Mouse (Mus musculus): Measurements from ENCODE around the gene 9430097D07Rik. TPM values are rescaled to one million over a fixed set of nuclear protein-coding genes. Genes with fewer than 3 reads are reported as not detected.

The 9430097D07Rik gene
- polyA plus RNA-seq, 1 experiment from 2014 or later = 0.18 TPM

DNA sequence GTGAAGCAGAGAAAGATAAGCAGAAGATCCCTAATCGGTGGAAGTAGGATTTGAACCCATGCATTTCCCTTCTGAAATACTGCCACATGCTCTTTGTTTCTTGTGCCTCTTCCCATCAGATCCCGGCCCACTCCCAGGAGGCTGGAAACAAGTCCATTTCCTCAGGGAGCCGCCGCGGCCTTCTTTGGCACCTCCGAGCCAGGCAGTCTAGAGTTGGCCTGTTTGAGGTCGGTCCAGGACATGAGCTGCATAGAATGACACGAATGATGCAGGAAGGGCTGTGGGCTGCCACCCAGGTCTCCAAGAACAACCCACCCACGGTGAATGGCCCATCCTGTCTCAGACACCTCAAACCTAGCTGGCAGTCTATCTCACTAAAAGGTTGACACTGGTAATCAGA lies 1.0 kb upstream of the 9430097D07Rik start:
- peaks cover 4% of the 10 kb centered on the region for H3K4me1 ChIP-seq (ENCODE audit: control insufficient read depth, insufficient read depth, low read length)
- WGBS = 89% methylated on average over 9 of the region's 9 CpGs
- no peak overlapping the region for H3K27ac ChIP-seq (replicated peaks; ENCODE audit: low read depth, low read length)
- ATAC-seq (ENCODE audit: low read depth) (no peak), DNase-seq (ENCODE audit: low spot score) (no peak)
- peaks cover 11% of the 10 kb centered on the region; the same call in 1 of the 2 replicates for H3K27me3 ChIP-seq (replicated peaks; ENCODE audit: control insufficient read depth, insufficient read depth, low read length)
- no peaks in the 10 kb centered on the region for H3K9me3 ChIP-seq (ENCODE audit: control insufficient read depth, low read length)
- H3K4me2 ChIP-seq (ENCODE audit: low read depth, low read length) = no peak overlapping the region
- H3K9ac ChIP-seq (ENCODE audit: low read depth, low read length) = no peak overlapping the region
- H3K4me3 ChIP-seq (ENCODE audit: low read depth, low read length) = no peak overlapping the region
- peaks cover 8% of the 10 kb centered on the region; the same call in 1 of the 2 replicates for H3K36me3 ChIP-seq (ENCODE audit: control insufficient read depth, insufficient read depth, low read length)

DNA sequence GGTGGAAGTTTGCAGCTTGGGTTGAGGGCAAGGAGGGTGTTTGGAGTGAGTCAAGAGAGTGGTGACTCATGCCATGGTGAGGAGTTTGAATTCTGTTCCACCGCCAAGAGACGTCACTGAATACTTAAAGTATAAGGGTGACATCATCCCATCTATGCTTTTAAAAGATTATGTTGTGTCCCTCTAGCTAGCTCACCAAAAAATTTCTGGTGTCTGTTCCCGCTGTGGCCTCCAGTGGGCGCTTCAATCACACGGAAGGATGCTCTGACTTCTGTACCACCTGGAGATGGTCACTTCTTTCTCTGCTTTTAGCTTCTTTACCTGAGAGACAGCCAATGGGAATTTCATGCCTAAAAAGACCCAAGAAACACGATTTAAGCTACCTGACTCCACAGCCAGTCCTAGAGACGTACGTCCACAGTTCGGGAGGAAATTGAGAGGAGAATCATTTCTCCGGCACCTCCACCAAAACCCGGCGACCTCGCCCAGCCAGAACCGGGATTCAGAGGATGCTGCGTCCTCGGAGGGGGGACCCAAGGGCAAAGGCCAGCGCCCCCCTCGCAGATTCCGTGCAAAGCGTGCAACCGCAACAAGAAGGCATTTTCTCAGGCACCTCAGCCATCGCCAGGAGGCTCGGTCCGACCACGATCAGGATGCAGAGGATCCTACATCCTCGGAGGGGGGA lies 441 bp downstream of the 9430097D07Rik start:
- ATAC-seq (ENCODE audit: low read depth) (no peak), DNase-seq (ENCODE audit: low spot score) (peak; percentile 42)
- 2% methylated on average over 23 of the region's 26 CpGs for WGBS
- peak overlapping the region; percentile 86 for H3K4me2 ChIP-seq (ENCODE audit: low read depth, low read length)
- H3K9ac ChIP-seq (ENCODE audit: low read depth, low read length) = peak overlapping the region; percentile 58
- no peaks in the 10 kb centered on the region for H3K9me3 ChIP-seq (ENCODE audit: control insufficient read depth, low read length)
- H3K36me3 ChIP-seq (ENCODE audit: control insufficient read depth, insufficient read depth, low read length) = peaks cover 8% of the 10 kb centered on the region; the same call in 1 of the 2 replicates
- peaks cover 7% of the 10 kb centered on the region for H3K4me1 ChIP-seq (ENCODE audit: control insufficient read depth, insufficient read depth, low read length)
- peaks cover 11% of the 10 kb centered on the region; the same call in 1 of the 2 replicates for H3K27me3 ChIP-seq (replicated peaks; ENCODE audit: control insufficient read depth, insufficient read depth, low read length)
- peak overlapping the region; percentile 40 for H3K4me3 ChIP-seq (ENCODE audit: low read depth, low read length)
- no peak overlapping the region for H3K27ac ChIP-seq (replicated peaks; ENCODE audit: low read depth, low read length)

DNA sequence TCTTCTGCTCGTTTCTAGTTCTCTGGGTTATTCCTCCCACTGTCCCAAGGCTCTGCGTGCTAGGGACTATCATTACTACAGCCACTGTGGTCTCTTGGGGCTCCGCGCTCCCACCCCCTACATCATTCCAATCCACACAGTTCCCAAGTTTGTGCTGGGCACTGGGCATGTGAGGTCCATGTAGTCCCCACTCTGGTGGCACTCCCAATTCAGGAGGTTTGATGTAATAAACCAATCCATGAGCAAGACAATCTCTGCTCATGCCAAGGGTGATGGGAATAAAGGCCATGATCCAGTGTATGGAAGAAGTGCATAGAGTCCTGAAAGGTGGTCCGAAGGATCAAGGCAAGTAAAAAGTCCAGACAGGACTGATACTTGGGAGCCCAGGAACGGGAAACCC lies 987 bp downstream of the 9430097D07Rik start, which contains the start of gene Pip5kl1:
Pip5kl1 (plus strand) TSS at position 301 of the 400 bp plus-strand sequence.
- ATAC-seq (ENCODE audit: low read depth) (no peak), DNase-seq (ENCODE audit: low spot score) (no peak)
- Histone ChIP-seq H3K36me3 (ENCODE audit: control insufficient read depth, insufficient read depth, low read length) (peaks cover 8% of the 10 kb centered on the region; the same call in 1 of the 2 replicates), H3K4me3 (ENCODE audit: low read depth, low read length) (peak within 1 kb of the TSS; percentile 40), H3K9me3 (ENCODE audit: control insufficient read depth, low read length) (no peaks in the 10 kb centered on the region), H3K27me3 (replicated peaks; ENCODE audit: control insufficient read depth, insufficient read depth, low read length) (peaks cover 6% of the 10 kb centered on the region; the same call in 1 of the 2 replicates), H3K9ac (ENCODE audit: low read depth, low read length) (peak within 1 kb of the TSS; percentile 58), H3K27ac (replicated peaks; ENCODE audit: low read depth, low read length) (no peak within 1 kb of the TSS), H3K4me1 (ENCODE audit: control insufficient read depth, insufficient read depth, low read length) (peaks cover 7% of the 10 kb centered on the region), H3K4me2 (ENCODE audit: low read depth, low read length) (peak within 1 kb of the TSS; percentile 86)
- 77% methylated on average over 6 of the region's 6 CpGs for WGBS

DNA sequence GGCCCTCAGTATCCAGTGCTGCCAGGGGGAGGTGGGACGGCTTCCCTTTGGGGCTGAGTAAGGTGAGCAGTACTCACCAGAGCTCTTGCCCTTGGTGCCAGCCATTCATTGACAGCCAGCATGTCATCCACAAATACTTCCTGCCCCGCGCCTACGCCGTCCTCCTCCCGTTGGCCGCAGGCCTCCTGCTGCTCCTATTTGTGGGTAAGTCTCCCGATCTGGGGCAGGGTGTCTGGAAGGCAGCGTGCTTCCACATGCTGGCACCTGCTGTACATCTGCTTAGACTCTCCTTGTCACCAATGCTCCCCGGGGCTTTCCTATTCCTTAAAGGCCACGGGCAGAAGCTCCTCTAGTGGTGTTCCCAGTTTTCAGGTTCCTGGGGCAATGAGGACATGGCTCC lies 3.3 kb downstream of the 9430097D07Rik start:
- Histone ChIP-seq H3K9me3 (ENCODE audit: control insufficient read depth, low read length) (no peaks in the 10 kb centered on the region), H3K36me3 (ENCODE audit: control insufficient read depth, insufficient read depth, low read length) (peaks cover 27% of the 10 kb centered on the region), H3K9ac (ENCODE audit: low read depth, low read length) (no peak overlapping the region), H3K4me3 (ENCODE audit: low read depth, low read length) (no peak overlapping the region), H3K4me2 (ENCODE audit: low read depth, low read length) (no peak overlapping the region), H3K4me1 (ENCODE audit: control insufficient read depth, insufficient read depth, low read length) (peaks cover 7% of the 10 kb centered on the region), H3K27ac (replicated peaks; ENCODE audit: low read depth, low read length) (no peak overlapping the region), H3K27me3 (replicated peaks; ENCODE audit: control insufficient read depth, insufficient read depth, low read length) (no peaks in the 10 kb centered on the region)
- WGBS = 91% methylated on average over 11 of the region's 11 CpGs
- ATAC-seq (ENCODE audit: low read depth) = no peak
- no peak for DNase-seq (ENCODE audit: low spot score)

DNA sequence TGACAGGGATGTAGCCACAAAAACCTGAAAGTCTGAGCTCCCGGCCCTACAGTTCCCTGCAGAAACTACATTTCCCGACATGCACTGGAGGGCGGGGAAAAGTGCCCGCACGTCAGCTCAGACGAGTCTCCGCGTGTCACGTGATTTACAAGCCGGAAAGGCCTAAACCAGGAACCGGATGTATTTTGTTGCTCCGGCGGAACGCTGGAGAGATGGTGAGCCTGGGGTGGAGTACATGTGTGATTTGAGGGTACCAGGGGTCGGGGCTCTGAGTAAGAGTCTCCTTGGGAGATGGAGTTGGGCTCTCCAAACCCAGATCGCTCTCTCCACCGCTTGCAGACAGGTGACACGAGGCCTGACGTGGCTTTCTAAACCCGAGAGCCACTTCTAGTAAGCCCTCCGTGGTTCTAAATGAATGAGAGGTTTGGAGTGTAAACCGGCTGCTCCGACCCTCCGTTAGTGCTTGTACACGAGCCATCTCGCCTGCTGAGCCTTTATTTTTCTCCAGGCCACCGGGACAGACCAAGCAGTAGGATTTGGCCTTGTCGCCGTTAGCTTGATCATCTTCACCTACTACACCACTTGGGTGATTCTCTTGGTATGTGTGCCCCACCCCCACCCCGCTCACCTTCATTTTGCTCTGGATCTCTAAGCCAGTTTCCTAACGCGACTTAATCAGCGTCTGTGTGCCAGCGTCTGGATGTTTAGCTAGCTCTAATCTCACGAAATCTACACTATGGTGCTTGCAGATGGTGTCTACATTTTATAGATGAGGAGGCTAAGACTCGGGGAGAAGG lies 4.6 kb downstream of the 9430097D07Rik start, which contains the start of gene Dpm2:
Dpm2 (plus strand) TSS at position 161 of the 797 bp plus-strand sequence.
- Histone ChIP-seq H3K4me2 (ENCODE audit: low read depth, low read length) (peak within 1 kb of the TSS; percentile 96), H3K9ac (ENCODE audit: low read depth, low read length) (peak within 1 kb of the TSS; percentile 82), H3K9me3 (ENCODE audit: control insufficient read depth, low read length) (no peaks in the 10 kb centered on the region), H3K4me3 (ENCODE audit: low read depth, low read length) (peak within 1 kb of the TSS; percentile 80), H3K36me3 (ENCODE audit: control insufficient read depth, insufficient read depth, low read length) (peaks cover 38% of the 10 kb centered on the region), H3K27ac (replicated peaks; ENCODE audit: low read depth, low read length) (peak within 1 kb of the TSS; percentile 71), H3K4me1 (ENCODE audit: control insufficient read depth, insufficient read depth, low read length) (peaks cover 7% of the 10 kb centered on the region), H3K27me3 (replicated peaks; ENCODE audit: control insufficient read depth, insufficient read depth, low read length) (no peaks in the 10 kb centered on the region)
- 2% methylated on average over 36 of the region's 36 CpGs for WGBS
- peak; percentile 97 for DNase-seq (ENCODE audit: low spot score)
- ATAC-seq (ENCODE audit: low read depth) = peak; percentile 87

DNA sequence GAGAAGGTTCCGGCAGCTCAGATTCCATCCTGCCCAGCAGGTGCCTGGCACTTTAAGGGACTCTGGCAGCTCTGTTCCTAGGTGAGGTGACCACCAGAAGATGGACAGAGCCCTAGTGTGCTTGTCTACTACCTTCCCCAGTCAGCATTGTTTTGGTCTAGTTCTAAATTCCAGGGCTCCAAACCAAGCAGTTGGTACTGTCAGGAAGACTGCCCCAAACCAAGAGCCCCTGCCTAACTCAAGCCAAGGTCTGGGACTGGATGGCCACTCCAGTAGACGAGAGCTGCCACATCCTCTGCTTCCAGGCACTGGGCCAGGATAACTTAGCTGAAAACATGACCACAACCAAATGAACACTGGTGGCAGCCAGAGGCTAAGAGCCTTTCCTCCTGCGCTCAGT lies 6.5 kb downstream of the 9430097D07Rik start:
- Histone ChIP-seq H3K4me2 (ENCODE audit: low read depth, low read length) (no peak overlapping the region), H3K9ac (ENCODE audit: low read depth, low read length) (no peak overlapping the region), H3K4me3 (ENCODE audit: low read depth, low read length) (no peak overlapping the region), H3K27ac (replicated peaks; ENCODE audit: low read depth, low read length) (no peak overlapping the region), H3K36me3 (ENCODE audit: control insufficient read depth, insufficient read depth, low read length) (peaks cover 57% of the 10 kb centered on the region), H3K4me1 (ENCODE audit: control insufficient read depth, insufficient read depth, low read length) (peaks cover 7% of the 10 kb centered on the region), H3K27me3 (replicated peaks; ENCODE audit: control insufficient read depth, insufficient read depth, low read length) (no peaks in the 10 kb centered on the region), H3K9me3 (ENCODE audit: control insufficient read depth, low read length) (no peaks in the 10 kb centered on the region)
- DNase-seq (ENCODE audit: low spot score) = no peak
- ATAC-seq (ENCODE audit: low read depth) = no peak
- WGBS = 89% methylated on average over 3 of the region's 3 CpGs

DNA sequence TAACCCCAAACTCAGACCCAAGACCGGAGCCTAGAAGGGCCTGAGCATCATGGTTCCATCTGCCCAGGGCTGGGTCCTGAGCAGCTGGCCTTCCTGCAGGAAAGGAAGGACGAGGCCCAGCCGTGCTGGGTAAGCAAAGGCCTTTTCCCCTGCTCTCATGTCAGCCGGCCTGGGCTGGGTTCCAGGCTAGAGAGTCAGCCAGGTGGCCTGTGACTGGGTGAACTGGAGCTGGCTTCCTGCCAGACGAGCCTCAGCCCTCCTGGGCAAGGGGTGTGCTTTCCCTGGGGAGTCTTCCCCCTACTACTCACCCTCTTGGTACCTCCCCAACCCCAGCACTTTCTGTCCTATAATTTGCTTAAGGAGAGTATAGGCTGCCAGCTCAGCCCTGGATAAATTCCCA lies 7.3 kb downstream of the 9430097D07Rik start:
- ATAC-seq (ENCODE audit: low read depth) (no peak), DNase-seq (ENCODE audit: low spot score) (no peak)
- Histone ChIP-seq H3K36me3 (ENCODE audit: control insufficient read depth, insufficient read depth, low read length) (peaks cover 65% of the 10 kb centered on the region), H3K9ac (ENCODE audit: low read depth, low read length) (no peak overlapping the region), H3K4me2 (ENCODE audit: low read depth, low read length) (no peak overlapping the region), H3K4me3 (ENCODE audit: low read depth, low read length) (no peak overlapping the region), H3K9me3 (ENCODE audit: control insufficient read depth, low read length) (no peaks in the 10 kb centered on the region), H3K27me3 (replicated peaks; ENCODE audit: control insufficient read depth, insufficient read depth, low read length) (no peaks in the 10 kb centered on the region), H3K27ac (replicated peaks; ENCODE audit: low read depth, low read length) (no peak overlapping the region), H3K4me1 (ENCODE audit: control insufficient read depth, insufficient read depth, low read length) (peaks cover 7% of the 10 kb centered on the region)
- 73% methylated on average over 5 of the region's 5 CpGs for WGBS

DNA sequence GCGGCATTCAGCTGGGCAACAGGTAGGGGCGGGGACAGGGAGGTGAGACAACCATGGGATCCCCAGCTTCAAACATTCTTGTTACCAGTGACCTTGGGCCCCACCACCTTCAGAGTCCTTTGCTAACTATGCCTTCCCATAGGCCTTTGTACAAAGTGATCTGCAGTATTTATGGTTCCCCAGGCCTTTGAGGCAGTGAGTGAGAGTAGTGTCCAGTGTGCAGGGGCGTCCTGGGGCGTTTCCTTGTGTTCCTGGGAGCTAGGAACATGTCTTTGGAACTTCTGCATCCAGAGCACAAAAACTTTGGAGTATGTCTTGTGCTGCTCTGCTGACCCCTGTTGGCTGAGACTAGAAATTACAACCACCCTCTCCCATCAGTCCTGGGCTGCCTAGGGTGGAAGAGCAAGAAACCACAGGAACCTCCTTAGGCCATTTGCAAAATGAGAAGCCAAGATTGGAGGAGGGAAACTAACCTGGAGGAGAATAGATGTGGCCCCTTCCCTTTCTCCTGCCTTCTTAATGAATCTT lies 8.9 kb downstream of the 9430097D07Rik start:
- DNase-seq (ENCODE audit: low spot score) (peak; percentile 78), ATAC-seq (ENCODE audit: low read depth) (no peak)
- no peaks in the 10 kb centered on the region for H3K9me3 ChIP-seq (ENCODE audit: control insufficient read depth, low read length)
- no peak overlapping the region for H3K4me2 ChIP-seq (ENCODE audit: low read depth, low read length)
- WGBS = 32% methylated on average over 4 of the region's 4 CpGs
- H3K9ac ChIP-seq (ENCODE audit: low read depth, low read length) = no peak overlapping the region
- H3K27me3 ChIP-seq (replicated peaks; ENCODE audit: control insufficient read depth, insufficient read depth, low read length) = no peaks in the 10 kb centered on the region
- H3K4me3 ChIP-seq (ENCODE audit: low read depth, low read length) = no peak overlapping the region
- H3K27ac ChIP-seq (replicated peaks; ENCODE audit: low read depth, low read length) = no peak overlapping the region
- H3K36me3 ChIP-seq (ENCODE audit: control insufficient read depth, insufficient read depth, low read length) = peaks cover 66% of the 10 kb centered on the region
- peaks cover 4% of the 10 kb centered on the region for H3K4me1 ChIP-seq (ENCODE audit: control insufficient read depth, insufficient read depth, low read length)

Data from embryonic facial prominence, embryonic 14.5 days (tissue).